Mouse (Mus musculus) naive thymus-derived CD4-positive, alpha-beta T cell, adult 2 months (primary cell): ENCODE data around the gene Ihh.

Experiments
- DNase-seq: peaks from one replicate; pipeline ENCODE4 v3.0.0-alpha.2; 2011; ENCODE audit warnings: low read depth

The Ihh gene

DNA sequence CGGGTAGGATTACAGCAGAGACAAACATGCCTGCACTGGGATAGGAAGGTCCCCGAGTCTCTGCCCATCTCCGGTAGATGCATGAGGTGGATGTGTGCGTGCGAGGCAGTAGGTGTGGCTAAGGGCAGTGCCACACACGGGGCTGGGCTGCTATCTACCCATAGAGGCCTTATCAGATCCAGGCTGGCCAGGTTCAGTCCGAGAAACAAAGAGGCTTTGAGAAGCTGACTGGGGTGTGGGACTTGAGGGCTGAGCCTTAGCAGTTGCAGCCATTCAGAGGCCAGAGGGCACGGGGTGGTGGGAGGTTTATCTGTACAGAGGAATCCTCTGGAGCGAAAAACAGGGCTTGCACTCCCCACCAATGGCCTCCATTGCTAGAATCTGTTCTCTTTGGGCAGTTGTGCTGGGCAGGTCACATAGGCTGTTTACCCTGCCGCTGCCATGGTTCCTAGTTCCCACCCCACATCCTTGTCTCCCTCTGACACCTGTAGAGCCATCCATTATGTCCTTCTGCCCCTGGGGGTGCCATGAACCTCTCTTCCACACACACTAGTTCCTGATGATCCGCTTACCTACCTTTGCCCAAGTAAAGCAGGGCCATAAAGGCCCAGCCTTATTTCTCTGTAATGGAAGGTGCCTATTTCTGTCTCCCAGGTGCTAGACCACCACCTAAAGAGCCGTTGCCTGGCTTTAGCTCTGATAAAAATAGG is 9.7 kb downstream of the Ihh start:
- no peak for DNase-seq

DNA sequence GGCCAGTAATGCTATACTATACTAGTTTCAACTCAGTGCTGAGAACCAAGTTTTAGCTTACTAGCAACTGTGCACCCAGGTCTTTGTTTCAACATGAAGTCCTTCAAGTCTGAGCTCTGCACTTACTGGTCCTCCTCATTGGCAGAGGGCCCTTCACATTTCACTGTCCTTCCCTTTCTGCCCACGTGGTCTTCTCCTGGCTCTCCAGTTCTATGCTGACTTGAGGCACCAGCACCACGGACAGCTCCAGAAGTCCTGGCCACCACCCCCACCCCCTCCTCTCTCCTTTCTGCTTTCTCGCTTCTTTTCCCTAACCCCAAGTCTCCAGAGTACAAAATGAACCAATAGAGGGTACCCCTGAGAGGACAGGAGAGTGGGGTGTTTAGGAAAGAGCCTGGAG is 11.7 kb downstream of the Ihh start:
- no peak for DNase-seq

DNA sequence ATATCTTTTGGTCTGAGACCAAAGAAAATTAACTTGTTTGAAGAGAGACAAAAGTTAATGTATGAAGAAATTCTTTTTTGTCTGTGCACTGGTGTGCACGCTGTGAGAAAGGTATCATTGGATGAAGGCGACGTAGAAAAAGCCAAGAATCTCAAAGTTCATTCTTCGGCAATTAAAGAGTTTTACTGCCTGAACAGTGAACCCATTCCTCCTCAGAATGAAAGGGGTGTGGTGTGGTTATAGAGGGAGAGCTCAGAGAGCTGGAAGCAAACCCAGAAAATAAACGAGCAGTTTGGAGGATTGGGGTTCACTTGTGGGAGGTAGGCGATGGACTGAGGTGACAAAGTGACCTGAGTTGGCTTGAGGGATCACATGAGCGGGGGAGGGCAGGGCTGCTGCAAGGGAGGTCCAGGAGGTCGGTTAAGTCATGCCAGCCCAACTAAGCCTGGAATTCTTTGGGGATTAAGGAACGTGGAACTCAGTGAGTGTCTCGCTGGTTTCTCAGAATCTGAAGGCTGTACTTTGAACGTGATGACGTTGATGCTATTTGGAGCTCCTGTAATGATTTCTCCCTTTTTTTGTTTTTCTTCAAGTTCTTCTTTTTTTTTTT is 15.1 kb downstream of the Ihh start:
- DNase-seq, result no peak

DNA sequence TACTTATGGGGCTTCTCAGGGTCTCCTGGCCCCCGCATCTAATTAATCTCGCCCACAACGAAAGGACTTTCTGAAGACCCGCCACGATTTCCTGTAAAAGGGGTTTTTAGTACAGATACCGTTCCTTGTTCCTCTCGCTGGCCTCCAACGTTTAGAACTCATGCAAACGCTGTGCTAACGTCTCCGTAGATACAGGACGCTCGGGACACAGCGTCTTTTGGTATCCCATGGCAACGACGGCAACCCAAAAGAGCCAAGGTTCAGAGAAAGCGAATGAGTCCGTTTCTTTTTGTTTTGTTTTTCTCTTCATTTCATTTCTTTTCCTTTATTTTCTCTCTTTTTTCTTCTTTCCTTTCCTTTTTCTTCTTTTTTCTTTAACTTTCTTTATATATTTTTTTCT is 16.1 kb downstream of the Ihh start, which contains the start of gene Cfap65:
Gene Cfap65, minus strand, starts transcription at position 198 of the 400 bp plus-strand sequence.
- DNase-seq, result no peak

DNA sequence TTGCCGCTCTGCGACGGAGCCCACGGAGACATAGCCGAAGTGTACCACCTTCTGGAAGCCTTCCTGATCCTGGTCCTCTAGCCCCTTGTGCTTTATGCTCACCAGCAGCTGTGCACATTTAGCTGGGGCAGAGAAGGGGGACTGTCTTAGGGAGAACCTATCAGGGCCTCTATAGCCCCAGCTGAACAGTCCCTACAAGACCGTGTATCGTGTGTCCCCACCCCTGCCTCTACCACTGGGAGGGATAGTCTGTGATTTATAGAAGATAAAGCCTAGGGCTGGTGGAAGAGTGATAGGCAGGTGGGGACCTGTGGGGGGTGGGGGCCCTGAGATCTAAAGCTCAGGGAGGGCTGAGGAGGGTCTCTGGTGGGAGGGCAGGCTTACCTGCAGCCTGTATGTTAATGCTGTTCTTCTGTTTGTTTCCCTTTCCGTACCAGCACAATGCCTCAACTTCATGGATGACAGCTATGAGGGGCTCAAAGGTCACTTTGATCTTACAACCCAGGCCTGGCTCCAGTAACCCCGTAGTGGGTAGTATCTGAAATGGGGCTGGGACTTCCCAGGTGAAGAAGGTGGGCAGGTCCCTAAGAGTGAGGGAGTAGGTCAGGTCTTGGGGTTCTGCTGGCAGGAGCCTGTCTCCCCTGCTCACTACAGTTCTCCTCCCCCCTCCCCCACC is 23.7 kb downstream of the Ihh start:
- no peak for DNase-seq

DNA sequence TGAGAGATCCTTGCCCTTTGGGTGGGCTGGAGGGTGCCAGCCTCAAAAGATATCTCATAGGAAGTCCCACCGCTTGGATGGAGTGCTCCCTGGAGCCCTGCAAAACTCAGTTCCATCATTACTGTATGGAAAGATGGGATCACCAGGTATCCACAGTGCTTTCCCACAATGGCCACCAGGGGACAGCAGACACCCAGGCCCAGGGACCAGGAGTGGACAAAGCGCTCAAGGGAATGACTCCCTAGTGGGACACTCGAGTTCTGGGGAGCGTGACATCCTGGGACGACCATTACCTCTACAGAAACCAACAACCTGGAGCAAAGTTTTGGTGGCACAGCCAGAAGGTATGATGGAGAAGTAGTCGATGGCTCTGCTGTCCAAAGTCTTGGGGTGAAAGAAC is 24.8 kb downstream of the Ihh start:
- DNase-seq, result no peak

DNA sequence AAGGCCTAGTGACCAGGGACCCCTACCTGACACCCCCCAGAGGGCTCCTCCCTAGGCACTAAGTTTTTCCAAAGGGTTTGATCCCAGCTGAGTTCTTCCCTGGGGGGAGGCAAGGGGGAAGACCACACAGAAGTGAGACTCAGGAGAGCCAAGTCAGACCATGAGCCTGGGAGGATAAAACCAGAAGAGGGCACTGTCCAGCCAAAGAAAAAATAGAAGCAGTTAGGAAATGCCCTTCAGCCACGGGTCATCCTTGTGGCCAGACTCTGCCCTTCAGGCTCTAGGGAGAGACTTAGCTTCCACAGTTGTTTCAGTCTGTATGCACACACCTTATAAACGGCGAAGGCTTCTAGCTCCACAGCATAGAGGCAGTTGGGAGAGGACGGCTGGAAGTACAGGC is 27.0 kb downstream of the Ihh start:
- DNase-seq, result no peak

DNA sequence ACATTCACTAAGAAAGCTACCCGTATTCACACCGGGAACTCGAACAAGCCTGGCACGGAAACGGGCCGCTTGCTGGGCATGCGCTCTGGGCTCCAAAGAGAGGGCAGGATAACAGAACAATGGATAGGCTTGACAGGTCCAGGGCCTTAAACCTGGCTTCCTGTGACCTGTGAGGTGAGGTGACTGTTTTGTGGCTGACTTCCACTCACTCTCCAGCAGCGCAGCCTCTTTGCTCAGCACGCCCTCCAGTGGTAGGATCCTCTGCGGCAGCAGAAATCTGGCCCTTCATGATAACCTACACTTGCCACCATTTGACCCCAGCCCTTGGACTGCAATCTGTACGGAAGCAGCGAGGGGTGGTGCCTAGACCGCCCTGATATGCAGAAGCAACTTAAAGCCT is 35.8 kb downstream of the Ihh start:
- no peak for DNase-seq

DNA sequence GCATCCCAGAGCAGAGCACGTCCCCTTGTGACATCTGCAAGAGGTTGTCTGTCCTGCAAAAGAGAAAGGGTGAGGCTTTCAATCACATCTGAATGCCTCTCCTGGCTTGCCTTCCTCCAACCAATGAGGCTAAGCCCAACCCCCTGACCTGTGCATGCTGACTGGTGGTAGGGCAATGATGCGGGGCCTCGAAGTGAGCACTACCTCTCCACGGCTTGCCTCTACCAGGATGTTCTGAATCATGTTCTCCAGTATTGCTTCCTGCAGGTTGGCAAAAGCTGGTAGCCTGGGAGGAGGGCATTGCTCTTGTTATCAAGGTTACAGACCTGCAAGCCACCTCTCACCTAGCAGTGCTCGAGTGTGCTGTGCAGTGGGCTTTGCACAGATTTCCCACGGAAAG is 49.3 kb downstream of the Ihh start:
- DNase-seq, result no peak

DNA sequence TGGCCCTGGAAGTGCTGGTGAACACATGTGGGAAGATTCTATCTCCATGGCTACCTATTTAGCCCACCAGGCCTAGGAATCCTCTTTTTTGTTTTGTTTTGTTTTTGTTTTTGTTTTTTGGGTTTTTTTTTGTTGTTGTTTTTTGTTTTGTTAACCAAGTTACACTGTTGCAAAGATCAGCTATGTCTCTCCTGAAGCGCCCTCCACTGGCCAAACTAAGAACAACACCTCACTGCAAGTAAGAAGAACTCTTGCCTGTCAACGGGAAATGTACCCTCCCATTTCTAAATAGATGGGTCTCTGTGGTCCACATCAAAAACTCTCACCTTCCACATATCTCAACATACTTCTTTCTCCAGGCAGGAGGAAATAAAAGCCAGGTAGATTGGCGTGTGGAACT is 49.8 kb downstream of the Ihh start:
- peak; percentile 36 for DNase-seq

DNA sequence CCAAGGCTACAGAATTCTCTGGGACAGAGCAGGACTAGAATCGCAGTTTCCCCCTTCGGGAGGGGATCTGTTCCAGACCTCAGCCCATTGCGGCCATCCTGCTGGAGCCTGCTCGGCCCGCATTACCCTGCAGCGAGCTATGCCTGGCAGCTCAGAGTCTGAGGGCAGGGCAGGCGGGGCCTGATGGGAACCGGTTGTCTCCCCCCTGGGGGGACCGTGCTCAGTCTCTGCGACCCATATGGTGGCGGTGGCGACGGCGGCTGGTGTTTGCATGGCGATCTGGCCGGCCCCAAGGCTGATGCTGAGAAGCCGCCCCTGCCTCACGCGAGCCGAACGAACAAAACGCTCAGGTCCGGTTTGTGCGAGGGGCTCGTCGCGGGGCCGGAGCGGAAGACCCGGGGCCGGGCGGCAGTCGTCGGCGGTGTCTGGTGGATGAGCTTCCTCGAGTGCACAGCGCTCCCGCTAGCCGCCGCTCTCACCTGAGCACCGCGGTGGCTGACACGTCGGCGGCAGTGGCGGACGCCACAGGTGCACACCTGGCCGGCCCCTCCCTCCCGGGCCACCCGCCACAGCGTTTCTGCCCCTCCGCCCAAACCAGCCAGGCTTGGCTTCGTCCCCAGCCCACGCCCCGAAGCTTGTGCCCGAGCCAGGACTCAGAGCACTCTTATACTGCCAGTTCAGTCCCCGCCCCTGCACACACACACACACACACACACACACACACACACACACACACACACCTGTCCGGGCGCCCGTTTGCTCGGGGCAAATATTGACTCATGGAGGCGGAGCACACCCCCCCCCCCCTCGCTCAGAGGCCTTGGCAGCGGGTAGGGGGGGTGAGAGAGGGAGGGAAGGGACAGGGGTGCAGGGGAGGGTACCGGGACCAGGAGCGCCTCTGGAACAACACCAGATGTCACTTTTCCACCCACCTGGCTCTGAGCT is 50.9 kb downstream of the Ihh start:
- DNase-seq, result no peak

DNA sequence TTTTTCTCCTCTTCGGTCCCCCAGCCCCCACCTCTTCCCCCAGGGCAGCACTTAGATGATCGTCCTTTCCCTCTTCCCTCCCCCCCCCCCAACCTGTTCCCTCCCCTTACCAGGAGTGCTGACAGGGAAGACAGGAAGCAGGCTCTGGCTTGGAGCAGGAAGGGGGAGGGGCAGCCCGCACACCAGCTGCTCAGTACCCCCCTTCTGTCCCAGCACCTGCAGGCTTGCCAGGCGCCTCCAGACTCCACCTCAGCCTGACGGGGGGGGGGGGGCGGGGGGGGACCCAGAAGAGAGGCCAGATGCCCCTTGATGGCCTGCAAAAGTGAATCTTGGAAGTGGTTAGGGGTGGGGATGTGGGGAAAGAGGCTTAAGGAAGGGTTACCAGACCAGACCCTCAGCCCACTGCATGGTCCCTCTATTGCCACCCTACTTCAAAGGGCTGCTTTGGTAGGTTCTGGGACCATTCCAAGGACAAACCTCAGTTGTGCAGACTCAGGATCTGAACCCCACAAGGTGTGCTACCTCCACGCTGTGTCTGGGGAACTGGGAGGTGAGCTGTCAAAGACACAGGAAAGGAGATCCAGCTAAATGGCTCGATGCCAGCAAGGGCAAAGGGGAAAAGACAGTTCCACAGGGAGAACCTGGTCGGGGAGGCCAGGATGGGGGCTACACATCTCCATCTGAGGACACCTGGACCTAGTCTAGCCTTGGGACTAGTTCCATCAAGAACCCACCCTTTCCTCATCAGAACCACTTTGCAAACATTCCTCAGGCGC is 52.6 kb downstream of the Ihh start:
- DNase-seq, result no peak

DNA sequence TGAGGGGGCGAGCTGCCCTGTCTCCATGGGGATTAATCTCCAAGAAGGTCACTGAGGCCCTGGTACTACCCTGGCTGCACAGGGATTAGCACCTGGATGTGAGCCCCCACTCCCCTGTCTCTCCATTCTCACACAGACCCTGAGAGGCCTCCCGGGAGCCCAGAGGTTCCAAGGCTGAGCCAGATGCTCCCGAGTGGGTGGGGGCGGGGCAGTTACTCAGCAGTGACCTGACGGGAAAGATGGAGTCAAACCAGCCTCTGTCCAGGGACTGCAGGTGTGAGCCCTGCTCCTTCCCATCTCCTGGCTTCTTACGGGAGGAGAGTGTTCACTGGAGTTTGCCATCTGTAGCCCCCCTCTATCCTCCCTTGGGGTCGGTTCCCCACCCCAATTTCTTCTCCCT is 53.5 kb downstream of the Ihh start:
- no peak for DNase-seq
